Mouse (Mus musculus) stomach, postnatal 0 days (tissue): Measurements from ENCODE around the gene Kif14.

Experiments
- CTCF ChIP-seq: IDR thresholded peaks from 2 replicates; pipeline ENCODE4 v1.5.1; 2016; ENCODE audit warnings: antibody characterized with exemption, low read depth, mild to moderate bottlenecking, moderate library complexity
- EP300 ChIP-seq: optimal IDR thresholded peaks from 2 replicates; pipeline ENCODE3; 2016; ENCODE audit warnings: antibody characterized with exemption

GRCm38 (mm10) chr1:136462443-136462842, 3.7 kb upstream of the Kif14 start:
- TF ChIP-seq EP300: no peak
- no peak for TF ChIP-seq CTCF
